Mouse (Mus musculus) skeletal muscle tissue, postnatal 0 days (tissue): ENCODE measurements around the gene Stab1. TPM values are rescaled to one million over a fixed set of nuclear protein-coding genes. Genes with fewer than 3 reads are reported as not detected.

Experiments used
- polyA plus RNA-seq: library from polyadenylated mRNA; unstranded; fragments of >200 nt; fragmentation: Nextera tagmentation; extraction: Ambion mirVana; gene quantifications from 2 replicates; pipeline ENCODE4 v1.2.1, GENCODE M21; 2015

The Stab1 gene
- 31.4 and 46.9 TPM in 2 replicates for polyA plus RNA-seq

DNA sequence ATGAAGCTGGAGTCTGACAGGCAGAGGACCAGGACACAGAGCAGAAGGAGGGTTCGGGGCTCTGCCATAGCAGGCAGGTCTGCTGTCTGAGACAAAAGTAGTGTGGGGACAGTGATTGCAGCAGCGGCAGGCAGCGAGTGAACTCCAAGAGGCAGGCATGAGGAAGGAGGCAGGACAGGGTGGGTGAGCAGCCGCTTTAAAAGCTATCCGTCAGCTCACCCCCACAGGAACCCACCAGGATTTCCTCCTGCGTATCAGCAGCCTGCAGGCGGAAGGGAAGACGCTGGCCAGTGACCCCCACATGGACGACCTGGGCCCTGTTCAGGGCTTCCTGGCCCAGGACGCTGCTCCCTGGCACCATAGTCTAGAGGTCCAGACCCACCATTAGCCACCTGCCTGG is at the start of gene Stab1:
Gene Stab1 (minus strand): TSS at position 217 of the 400 bp plus-strand sequence.

DNA sequence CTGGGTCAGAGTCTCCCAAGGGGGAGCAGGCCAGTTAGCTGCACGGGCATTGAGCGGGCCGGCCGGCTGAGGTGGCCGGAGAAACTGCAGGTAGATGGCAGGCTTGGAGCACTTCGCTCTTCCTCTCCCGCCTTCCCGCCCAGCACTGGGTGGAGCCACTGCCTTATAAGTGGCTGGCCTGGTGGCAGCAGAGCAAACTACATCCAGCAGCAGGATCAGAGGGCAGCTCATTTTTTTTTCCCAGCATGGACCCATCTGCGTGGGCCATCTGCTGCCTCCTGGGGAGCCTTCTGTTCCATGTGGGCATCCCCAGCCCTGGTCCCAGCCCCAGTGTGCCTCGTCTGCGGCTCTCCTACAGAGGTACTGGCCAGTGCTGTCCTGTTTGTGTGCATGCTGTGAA is 49.2 kb upstream of the Stab1 start, which contains the start of gene Sema3g:
Gene Sema3g (plus strand): TSS at position 195 of the 400 bp plus-strand sequence.

DNA sequence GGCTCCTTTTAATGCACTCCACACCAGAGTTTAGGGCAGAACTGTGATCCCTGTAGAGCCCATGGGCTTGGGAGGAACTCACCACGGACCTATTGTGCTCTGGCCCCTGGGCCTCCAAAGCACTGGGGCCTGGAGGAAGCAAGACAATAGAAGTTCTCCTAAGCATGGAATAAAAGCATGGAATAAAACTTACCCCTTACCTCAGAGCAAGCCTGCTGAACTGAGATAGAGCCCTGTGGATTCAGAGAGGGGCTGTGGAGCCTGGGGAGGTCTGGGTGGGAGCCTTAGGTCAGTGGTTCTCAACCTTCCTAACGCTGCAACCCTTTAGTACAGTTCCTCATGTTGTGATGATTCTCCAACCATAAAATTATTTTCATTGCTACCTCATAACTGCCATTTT is 48.4 kb upstream of the Stab1 start, which contains the start of gene Nisch:
Gene Nisch (minus strand): TSS at position 101 of the 400 bp plus-strand sequence.

GRCm38 (mm10) chr14:31208084-31208483 is 39.6 kb upstream of the Stab1 start, which contains the start of gene Tnnc1:
Gene Tnnc1, plus strand, starts transcription at chr14:31208312.

GRCm38 (mm10) chr14:31130236-31131220 is 37.9 kb downstream of the Stab1 start, which contains the start of gene Nt5dc2:
Gene Nt5dc2, plus strand, starts transcription at chr14:31131053.

DNA sequence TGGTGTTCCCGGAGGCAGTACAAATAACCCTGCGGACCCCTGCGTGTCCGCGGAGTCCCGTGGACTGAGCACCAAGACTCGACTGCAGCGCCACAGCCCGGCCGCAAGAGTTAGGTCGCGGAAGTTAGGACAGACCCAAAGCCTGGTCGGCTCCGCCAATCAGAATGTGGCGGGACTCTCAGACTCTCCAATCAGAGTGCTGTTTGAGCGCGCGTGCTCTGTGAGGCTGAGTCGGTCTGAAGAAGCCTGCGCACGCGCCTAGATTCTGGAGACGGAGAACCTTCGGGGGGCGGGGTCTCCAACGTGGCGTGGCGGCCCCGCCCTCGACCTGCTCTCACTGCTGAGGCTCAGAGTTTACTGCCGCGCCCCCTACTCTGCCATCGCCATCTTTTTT is 39.6 kb downstream of the Stab1 start, which contains the start of gene Smim4:
Gene Smim4 (minus strand): TSS at position 131 of the 394 bp plus-strand sequence.

Other genes with a start within 250 kb of the Stab1 start
- 1.4 and 2.1 TPM in 2 replicates for gene Itih3, start 244.9 kb downstream of the Stab1 start, polyA plus RNA-seq
- 0.05 and 0.09 TPM in 2 replicates for gene Itih1, start 225.4 kb downstream of the Stab1 start, polyA plus RNA-seq
- 4.8 and 4.9 TPM in 2 replicates for gene Nek4, start 217.3 kb downstream of the Stab1 start, polyA plus RNA-seq
- 33.0 and 34.6 TPM in 2 replicates for gene Glt8d1, start 167.2 kb downstream of the Stab1 start, polyA plus RNA-seq
- 380 and 384 TPM in 2 replicates for gene Spcs1, start 167.0 kb downstream of the Stab1 start, polyA plus RNA-seq
- 59.3 and 60.2 TPM in 2 replicates for gene Pbrm1, start 149.5 kb downstream of the Stab1 start, polyA plus RNA-seq
- gene Gnl3, start 149.5 kb downstream of the Stab1 start, polyA plus RNA-seq: 54.7 and 56.1 TPM in 2 replicates
- 82.9 and 83.3 TPM in 2 replicates for gene Smim4, start 39.7 kb downstream of the Stab1 start, polyA plus RNA-seq
- 153 and 175 TPM in 2 replicates for gene Nt5dc2, start 37.6 kb downstream of the Stab1 start, polyA plus RNA-seq
- gene Tnnc1, start 39.7 kb upstream of the Stab1 start, polyA plus RNA-seq: 667 and 776 TPM in 2 replicates
- 133 and 143 TPM in 2 replicates for gene Nisch, start 48.3 kb upstream of the Stab1 start, polyA plus RNA-seq
- 0.78 and 1.1 TPM in 2 replicates for gene Sema3g, start 49.2 kb upstream of the Stab1 start, polyA plus RNA-seq
- 14.0 and 14.6 TPM in 2 replicates for gene Phf7, start 82.7 kb upstream of the Stab1 start, polyA plus RNA-seq
- 35.0 and 35.8 TPM in 2 replicates for gene Bap1, start 82.8 kb upstream of the Stab1 start, polyA plus RNA-seq
- gene Dnah1, start 155.3 kb upstream of the Stab1 start, polyA plus RNA-seq: 0.40 and 0.46 TPM in 2 replicates
- 24.5 and 25.0 TPM in 2 replicates for gene Capn7, start 168.0 kb upstream of the Stab1 start, polyA plus RNA-seq